Mouse (Mus musculus): Measurements from ENCODE around the gene Isoc2b. TPM values are rescaled to one million over a fixed set of nuclear protein-coding genes. Genes with fewer than 3 reads are reported as not detected.

Isoc2b gene
- total RNA-seq, 2 experiments from 2014 or later, result 1.2 to 1.9 TPM

Other genes starting within 250 kb of the Isoc2b start
- 10 to 100 TPM; 12.5 to 14.8 TPM for gene Tmem86b, start 238.8 kb downstream of the Isoc2b start, total RNA-seq (2021)
- 10 to 100 TPM; 87.9 to 89.1 TPM for gene Ppp6r1, start 211.2 kb downstream of the Isoc2b start, total RNA-seq (2021)
- 100 to 1,000 TPM in 1 of 2 experiments, 10 to 100 TPM in 1; 99.7 to 111 TPM for gene Hspbp1, start 185.2 kb downstream of the Isoc2b start, total RNA-seq (2021)
- gene Brsk1, start 179.7 kb downstream of the Isoc2b start, total RNA-seq (2021), result 100 to 1,000 TPM; 258 to 262 TPM
- gene Tmem150b, start 145.0 kb downstream of the Isoc2b start, total RNA-seq (2021), result not detected
- gene Kmt5c, start 130.1 kb downstream of the Isoc2b start, total RNA-seq (2021), result 10 to 100 TPM; 53.2 to 58.9 TPM
- gene Cox6b2, start 117.2 kb downstream of the Isoc2b start, total RNA-seq (2021), result 1 to 10 TPM; 7.3 to 8.8 TPM
- gene Fam71e2, start 99.0 kb downstream of the Isoc2b start, total RNA-seq (2021), result not detected
- 1 to 10 TPM in 1 of 2 experiments, under 1 TPM in 1; 0.82 to 1.2 TPM for gene Il11, start 87.4 kb downstream of the Isoc2b start, total RNA-seq (2021)
- gene Tmem190, start 87.3 kb downstream of the Isoc2b start, total RNA-seq (2021), result not detected
- 1 to 10 TPM; 5.5 to 6.0 TPM for gene Tmem238, start 80.6 kb downstream of the Isoc2b start, total RNA-seq (2021)
- gene Rpl28, start 77.4 kb downstream of the Isoc2b start, total RNA-seq (2021), result 100 to 1,000 TPM; 603 to 645 TPM
- gene Ube2s, start 57.7 kb downstream of the Isoc2b start, total RNA-seq (2021), result 100 to 1,000 TPM; 176 to 203 TPM
- gene Shisa7, start 25.6 kb downstream of the Isoc2b start, total RNA-seq (2021), result 100 to 1,000 TPM; 112 to 126 TPM
- gene Isoc2a, start 6.9 kb upstream of the Isoc2b start, total RNA-seq (2021), result 1 to 10 TPM; 6.2 to 6.5 TPM
- under 1 TPM; 0.50 to 0.74 TPM for gene Gm36210, start 36.3 kb upstream of the Isoc2b start, total RNA-seq (2021)
- 10 to 100 TPM; 21.1 to 21.4 TPM for gene Zfp628, start 45.0 kb upstream of the Isoc2b start, total RNA-seq (2021)
- gene Nat14, start 51.8 kb upstream of the Isoc2b start, total RNA-seq (2021), result 10 to 100 TPM; 50.8 to 51.5 TPM
- gene Ssc5d, start 55.5 kb upstream of the Isoc2b start, total RNA-seq (2021), result 1 to 10 TPM; 3.1 to 3.6 TPM
- gene Sbk2, start 94.1 kb upstream of the Isoc2b start, total RNA-seq (2021), result not detected
- gene Sbk3, start 100.9 kb upstream of the Isoc2b start, total RNA-seq (2021), result 1 to 10 TPM; 1.4 to 1.5 TPM
- gene Zfp579, start 125.9 kb upstream of the Isoc2b start, total RNA-seq (2021), result 10 to 100 TPM; 58.7 to 61.7 TPM
- gene Zfp524, start 144.2 kb upstream of the Isoc2b start, total RNA-seq (2021), result 1 to 10 TPM; 3.9 to 5.0 TPM
- 10 to 100 TPM; 28.0 to 31.4 TPM for gene Fiz1, start 144.4 kb upstream of the Isoc2b start, total RNA-seq (2021)
- gene Gm44973, start 145.2 kb upstream of the Isoc2b start, total RNA-seq (2021), result not detected
- gene Zfp865, start 150.1 kb upstream of the Isoc2b start, total RNA-seq (2021), result 10 to 100 TPM; 43.8 to 45.9 TPM
- gene Ccdc106, start 150.3 kb upstream of the Isoc2b start, total RNA-seq (2021), result 10 to 100 TPM; 50.4 to 61.6 TPM
- gene 4632433K11Rik, start 163.9 kb upstream of the Isoc2b start, total RNA-seq (2021), result not detected
- 1 to 10 TPM; 5.2 to 5.6 TPM for gene Zfp784, start 168.2 kb upstream of the Isoc2b start, total RNA-seq (2021)
- 10 to 100 TPM; 65.0 to 65.4 TPM for gene Zfp580, start 181.3 kb upstream of the Isoc2b start, total RNA-seq (2021)
- gene U2af2, start 191.9 kb upstream of the Isoc2b start, total RNA-seq (2021), result 100 to 1,000 TPM; 222 to 229 TPM
- gene Epn1, start 210.0 kb upstream of the Isoc2b start, total RNA-seq (2021), result 100 to 1,000 TPM; 301 to 316 TPM
- not detected for gene Rfpl4, start 246.7 kb upstream of the Isoc2b start, total RNA-seq (2021)